Mouse (Mus musculus) forebrain, embryonic 13.5 days (tissue): ENCODE results near the gene Filip1l. TPM values are rescaled to one million over a fixed set of nuclear protein-coding genes. Genes with fewer than 3 reads are reported as not detected.

ENCODE experiments used
- ATAC-seq: fragments of 200-750 bp; cut with Nextera tagmentation; 2 replicates; pipeline ENCODE4 v1.8.0; 2017
- H3K27ac ChIP-seq: fragments of 300-500 bp; sonication (generic); 2 replicates; pipeline ENCODE4 v1.5.1; 2015; ENCODE audit warnings: inconsistent platforms, mild to moderate bottlenecking, moderate library complexity
- H3K27me3 ChIP-seq: fragments of 300-500 bp; sonication (generic); 2 replicates; pipeline ENCODE4 v1.6.1; 2015; ENCODE audit warnings: mild to moderate bottlenecking, inconsistent platforms
- H3K36me3 ChIP-seq: fragments of 300-500 bp; sonication (generic); 2 replicates; pipeline ENCODE4 v1.6.1; 2015; ENCODE audit warnings: mild to moderate bottlenecking, inconsistent platforms; ENCODE audit not compliant: poor library complexity, severe bottlenecking
- H3K4me1 ChIP-seq: fragments of 300-500 bp; sonication (generic); 2 replicates; pipeline ENCODE4 v1.6.1; 2015; ENCODE audit warnings: inconsistent platforms
- H3K4me2 ChIP-seq: fragments of 300-500 bp; sonication (generic); 2 replicates; pipeline ENCODE4 v1.6.1; 2015; ENCODE audit warnings: inconsistent platforms, mild to moderate bottlenecking, moderate library complexity
- H3K4me3 ChIP-seq: fragments of 300-500 bp; sonication (generic); 2 replicates; pipeline ENCODE4 v1.5.1; 2015; ENCODE audit warnings: mild to moderate bottlenecking, inconsistent platforms
- H3K9ac ChIP-seq: fragments of 300-500 bp; sonication (generic); 2 replicates; pipeline ENCODE4 v1.6.1; 2015; ENCODE audit warnings: mild to moderate bottlenecking, inconsistent platforms
- H3K9me3 ChIP-seq: fragments of 300-500 bp; sonication (generic); replicated peaks from 2 replicates; pipeline ENCODE4 v1.6.1; 2016; ENCODE audit warnings: inconsistent platforms
- WGBS: fragments of 180-500 bp; shearing (Covaris S2); methylation state at CpG from one replicate; pipeline ENCODE4 v1.1.7; 2015; 5-methylcytosine and 5-hydroxymethylcytosine counted together
- polyA plus RNA-seq: library from polyadenylated mRNA; unstranded; fragments of >200 nt; fragmentation: Nextera tagmentation; extraction: Ambion mirVana; gene quantifications from 2 replicates; pipeline ENCODE4 v1.2.1, GENCODE M21; 2015

Filip1l gene
- polyA plus RNA-seq, 1 experiment from 2014 or later, result 1.9 TPM

DNA sequence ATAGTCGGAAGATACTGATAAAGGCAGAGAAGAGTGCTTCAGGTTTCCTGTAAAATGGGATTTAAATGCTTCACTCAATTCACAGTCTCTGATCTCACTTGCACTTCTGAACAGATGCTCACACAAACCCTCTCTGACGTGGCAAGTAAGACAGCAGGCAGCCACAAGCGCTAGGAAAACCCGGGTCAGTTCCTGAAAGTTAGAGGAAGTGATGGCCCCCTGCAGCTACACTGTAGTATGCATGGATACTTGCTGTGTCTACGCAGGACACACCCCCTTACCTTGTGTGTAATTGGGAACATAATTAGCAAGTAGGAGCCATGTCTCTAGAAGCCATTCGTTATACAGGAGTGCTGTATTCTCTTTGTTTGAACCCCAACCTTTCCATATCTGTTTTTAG lies 129.4 kb downstream of the Filip1l start:
- Histone ChIP-seq H3K36me3 (no peaks in the 10 kb centered on the region), H3K27ac (no peak overlapping the region), H3K4me3 (no peak overlapping the region), H3K4me2 (no peak overlapping the region), H3K9me3 (no peaks in the 10 kb centered on the region), H3K9ac (no peak overlapping the region), H3K4me1 (no peaks in the 10 kb centered on the region), H3K27me3 (no peaks in the 10 kb centered on the region)
- ATAC-seq, result no peak
- WGBS, result 45% methylated on average over 6 of the region's 6 CpGs

GRCm38 (mm10) chr16:57482911-57483310 lies 130.0 kb downstream of the Filip1l start:
- Histone ChIP-seq H3K9ac (no peak overlapping the region), H3K36me3 (no peaks in the 10 kb centered on the region), H3K27me3 (no peaks in the 10 kb centered on the region), H3K4me1 (no peaks in the 10 kb centered on the region), H3K27ac (no peak overlapping the region), H3K9me3 (no peaks in the 10 kb centered on the region), H3K4me2 (no peak overlapping the region), H3K4me3 (no peak overlapping the region)
- no peak for ATAC-seq
- WGBS, result 80% methylated on average over 4 of the region's 4 CpGs

DNA sequence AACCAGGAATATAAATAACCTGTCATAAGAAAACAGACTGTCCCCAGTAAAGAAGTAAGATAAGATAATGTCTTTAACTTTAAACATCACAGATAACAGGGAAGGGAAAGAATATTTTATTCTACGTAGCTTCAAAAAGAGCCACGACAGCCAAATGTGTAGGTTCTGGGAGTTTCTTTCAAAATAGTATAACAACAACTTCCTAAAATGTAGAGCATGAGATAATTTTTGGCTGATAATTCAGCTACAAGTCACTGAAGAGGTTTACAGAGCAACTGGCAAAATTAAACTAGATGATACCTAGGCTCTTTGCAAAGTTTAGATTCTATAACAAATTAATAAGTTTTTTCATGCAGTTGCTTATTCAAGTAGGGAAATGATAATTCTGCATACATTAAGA lies 130.6 kb downstream of the Filip1l start:
- H3K36me3 ChIP-seq, result no peaks in the 10 kb centered on the region
- no peaks in the 10 kb centered on the region for H3K4me1 ChIP-seq
- no peak overlapping the region for H3K9ac ChIP-seq
- no peaks in the 10 kb centered on the region for H3K9me3 ChIP-seq
- ATAC-seq, result no peak
- H3K27me3 ChIP-seq, result no peaks in the 10 kb centered on the region
- 89% methylated on average over 2 of the region's 2 CpGs for WGBS
- H3K4me3 ChIP-seq, result no peak overlapping the region
- no peak overlapping the region for H3K4me2 ChIP-seq
- H3K27ac ChIP-seq, result no peak overlapping the region

GRCm38 (mm10) chr16:57484043-57484795 lies 131.3 kb downstream of the Filip1l start:
- no peak overlapping the region for H3K27ac ChIP-seq
- H3K9ac ChIP-seq, result no peak overlapping the region
- H3K9me3 ChIP-seq, result no peaks in the 10 kb centered on the region
- H3K4me3 ChIP-seq, result no peak overlapping the region
- no peak overlapping the region for H3K4me2 ChIP-seq
- H3K36me3 ChIP-seq, result no peaks in the 10 kb centered on the region
- H3K4me1 ChIP-seq, result no peaks in the 10 kb centered on the region
- WGBS, result 79% methylated on average over 12 of the region's 12 CpGs
- no peaks in the 10 kb centered on the region for H3K27me3 ChIP-seq
- no peak for ATAC-seq

DNA sequence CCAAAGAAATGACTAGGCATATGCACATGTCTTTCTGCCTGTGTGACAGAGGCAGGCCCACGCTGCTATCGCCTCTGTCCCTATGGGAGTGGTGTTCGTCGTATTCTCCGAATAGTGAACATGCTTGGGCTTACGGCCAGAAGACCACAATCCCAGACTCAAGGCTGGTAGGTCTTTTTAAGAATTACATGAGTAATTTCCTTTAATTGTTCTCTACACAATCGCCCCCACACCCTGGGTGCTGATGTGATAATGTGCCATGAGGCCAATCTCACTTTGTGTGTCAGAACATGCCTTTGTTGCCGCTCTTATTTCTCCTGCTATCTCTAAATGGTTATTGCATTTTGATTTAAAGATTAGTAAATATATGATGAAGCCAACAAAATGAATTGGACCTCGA lies 132.4 kb downstream of the Filip1l start:
- H3K4me3 ChIP-seq, result no peak overlapping the region
- WGBS, result 70% methylated on average over 9 of the region's 9 CpGs
- ATAC-seq, result no peak

DNA sequence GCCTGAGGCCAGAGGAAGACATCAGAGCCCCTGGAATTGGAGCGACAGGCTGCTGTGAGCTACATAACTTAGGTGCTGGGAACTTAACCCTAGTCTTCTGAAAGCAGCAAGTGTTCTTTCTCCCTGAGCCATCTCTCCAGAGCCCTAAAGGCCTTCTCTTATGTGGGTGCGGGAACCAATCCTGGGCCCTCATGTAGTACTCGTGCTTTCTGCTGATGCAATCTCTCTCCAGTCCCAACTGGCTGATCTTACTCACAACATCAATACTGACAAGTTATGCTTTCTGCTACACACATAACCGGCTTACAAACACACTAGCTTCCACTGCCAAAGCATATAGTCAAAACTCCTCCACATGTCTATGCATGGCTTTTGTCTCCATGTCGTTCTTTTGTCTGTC lies 133.4 kb downstream of the Filip1l start:
- no peaks in the 10 kb centered on the region for H3K36me3 ChIP-seq
- no peak for ATAC-seq
- no peak overlapping the region for H3K4me2 ChIP-seq
- no peaks in the 10 kb centered on the region for H3K27me3 ChIP-seq
- H3K27ac ChIP-seq, result no peak overlapping the region
- no peak overlapping the region for H3K4me3 ChIP-seq
- H3K9me3 ChIP-seq, result no peaks in the 10 kb centered on the region
- H3K4me1 ChIP-seq, result no peaks in the 10 kb centered on the region
- 89% methylated on average over 5 of the region's 5 CpGs for WGBS
- H3K9ac ChIP-seq, result no peak overlapping the region

More for the DNA sequence above, 132.4 kb downstream of the Filip1l start:
- Histone ChIP-seq H3K9ac (no peak overlapping the region), H3K36me3 (no peaks in the 10 kb centered on the region), H3K4me1 (no peaks in the 10 kb centered on the region), H3K27ac (no peak overlapping the region), H3K4me2 (no peak overlapping the region), H3K9me3 (no peaks in the 10 kb centered on the region), H3K27me3 (no peaks in the 10 kb centered on the region)

- no peak overlapping the region for H3K27ac ChIP-seq
- H3K4me2 ChIP-seq, result no peak overlapping the region
- H3K9ac ChIP-seq, result no peak overlapping the region
- no peak for ATAC-seq
- no peak overlapping the region for H3K4me3 ChIP-seq
- no peaks in the 10 kb centered on the region for H3K9me3 ChIP-seq
- no peaks in the 10 kb centered on the region for H3K4me1 ChIP-seq
- H3K27me3 ChIP-seq, result no peaks in the 10 kb centered on the region
- no peaks in the 10 kb centered on the region for H3K36me3 ChIP-seq
Observed at GRCm38 (mm10) chr16:57488661-57489060, 135.8 kb downstream of the Filip1l start.

DNA sequence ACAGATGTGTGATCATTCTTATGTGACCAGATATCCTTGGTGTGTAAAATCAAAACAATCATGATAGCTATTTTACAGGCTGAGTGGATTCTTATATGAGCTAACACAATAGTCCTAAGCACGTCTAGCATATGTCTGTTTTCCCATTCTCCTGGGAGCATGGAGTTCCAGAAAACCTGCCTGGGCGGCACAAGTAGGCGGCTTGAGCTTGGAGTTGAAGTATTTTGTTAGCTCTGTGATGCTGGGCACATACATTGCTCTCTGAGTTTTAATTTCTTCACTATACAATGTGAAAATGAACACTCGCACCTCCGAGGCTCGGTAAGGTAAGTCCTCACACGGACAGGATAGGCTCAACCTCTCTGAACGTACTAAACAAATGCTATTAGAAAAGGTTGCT lies 137.8 kb downstream of the Filip1l start:
- WGBS, result 89% methylated on average over 8 of the region's 8 CpGs
- Histone ChIP-seq H3K9me3 (no peaks in the 10 kb centered on the region), H3K27ac (no peak overlapping the region), H3K4me3 (no peak overlapping the region), H3K9ac (no peak overlapping the region), H3K36me3 (no peaks in the 10 kb centered on the region), H3K4me2 (no peak overlapping the region), H3K27me3 (no peaks in the 10 kb centered on the region), H3K4me1 (0 out of 2 replicates have a peak, but pooled peaks cover under 1% of the 10 kb centered on the region)
- no peak for ATAC-seq

GRCm38 (mm10) chr16:57491853-57492252 lies 139.0 kb downstream of the Filip1l start:
- H3K36me3 ChIP-seq, result no peaks in the 10 kb centered on the region
- 91% methylated on average over 4 of the region's 4 CpGs for WGBS
- no peak overlapping the region for H3K9ac ChIP-seq
- ATAC-seq, result no peak
- no peaks in the 10 kb centered on the region for H3K9me3 ChIP-seq
- no peak overlapping the region for H3K4me3 ChIP-seq
- peaks cover 12% of the 10 kb centered on the region for H3K4me1 ChIP-seq
- no peaks in the 10 kb centered on the region for H3K27me3 ChIP-seq
- no peak overlapping the region for H3K27ac ChIP-seq
- no peak overlapping the region for H3K4me2 ChIP-seq

- Histone ChIP-seq H3K9me3 (no peaks in the 10 kb centered on the region), H3K27me3 (peaks cover 4% of the 10 kb centered on the region; the same call in 1 of the 2 replicates), H3K36me3 (no peaks in the 10 kb centered on the region), H3K27ac (no peak overlapping the region; the same call in 1 of the 2 replicates), H3K4me2 (no peak overlapping the region), H3K9ac (no peak overlapping the region), H3K4me3 (no peak overlapping the region), H3K4me1 (peaks cover 16% of the 10 kb centered on the region)
- WGBS, result 74% methylated on average over 10 of the region's 10 CpGs
- ATAC-seq, result no peak
Observed at GRCm38 (mm10) chr16:57495476-57496203, 142.7 kb downstream of the Filip1l start.

- peaks cover 16% of the 10 kb centered on the region for H3K4me1 ChIP-seq
- H3K36me3 ChIP-seq, result no peaks in the 10 kb centered on the region
- H3K27ac ChIP-seq, result no peak overlapping the region; the same call in 1 of the 2 replicates
- H3K9me3 ChIP-seq, result no peaks in the 10 kb centered on the region
- H3K4me2 ChIP-seq, result no peak overlapping the region
- peaks cover 4% of the 10 kb centered on the region; the same call in 1 of the 2 replicates for H3K27me3 ChIP-seq
- WGBS, result 19% methylated on average over 10 of the region's 10 CpGs
- H3K4me3 ChIP-seq, result no peak overlapping the region
- H3K9ac ChIP-seq, result no peak overlapping the region
- ATAC-seq, result peak; percentile 95
Observed at GRCm38 (mm10) chr16:57496437-57497173, 143.7 kb downstream of the Filip1l start.

DNA sequence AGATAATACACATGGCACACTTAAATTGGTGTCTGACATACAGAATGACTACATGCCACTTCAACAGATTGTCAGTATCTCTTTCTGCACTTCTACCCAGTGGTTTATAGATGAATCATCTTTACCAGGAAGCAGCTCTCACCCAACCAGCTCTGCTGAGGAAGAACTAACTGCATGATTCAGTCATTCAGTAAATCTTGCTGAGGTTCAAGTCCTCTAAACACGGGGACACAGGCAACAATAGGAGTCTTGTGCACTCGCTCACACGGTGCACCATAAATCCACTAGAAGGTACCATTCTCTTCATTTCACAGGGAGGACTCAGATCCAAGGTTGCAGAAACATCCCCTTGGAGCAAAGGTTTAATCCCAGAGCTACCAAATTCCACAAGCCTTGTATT lies 148.0 kb downstream of the Filip1l start:
- 70% methylated on average over 3 of the region's 3 CpGs for WGBS
- Histone ChIP-seq H3K4me3 (no peak overlapping the region), H3K4me2 (no peak overlapping the region), H3K4me1 (peaks cover 14% of the 10 kb centered on the region), H3K27ac (no peak overlapping the region), H3K36me3 (no peaks in the 10 kb centered on the region), H3K27me3 (peaks cover 4% of the 10 kb centered on the region; the same call in 1 of the 2 replicates), H3K9me3 (no peaks in the 10 kb centered on the region), H3K9ac (no peak overlapping the region)
- ATAC-seq, result no peak
